Mouse (Mus musculus): ENCODE results near the gene Plekhm1.

DNA sequence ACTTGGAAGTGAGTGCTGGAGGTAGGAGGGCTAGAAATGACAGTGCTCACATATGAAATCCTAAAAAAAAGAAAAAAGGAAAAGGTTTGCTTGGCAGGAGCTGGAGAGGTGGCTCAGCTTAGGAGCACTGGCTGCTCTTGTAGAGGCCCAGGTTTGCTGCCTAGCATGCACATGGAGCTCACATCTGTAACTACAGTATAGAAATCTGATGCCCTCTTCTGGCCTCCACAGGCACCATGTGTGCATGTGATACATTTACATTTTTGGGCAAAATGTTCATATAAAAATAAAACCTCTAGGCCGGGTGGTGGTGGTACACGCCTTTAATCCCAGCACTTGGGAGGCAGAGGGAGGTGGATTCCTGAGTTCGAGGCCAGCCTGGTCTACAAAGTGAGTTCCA, 13.4 kb downstream of the Plekhm1 start:
- TF ChIP-seq CTCF (IDR thresholded peaks at IDR 0.05; ENCODE audit: borderline replicate concordance, insufficient read depth, low read depth, low read length) (no peak), POLR2A (IDR thresholded peaks at IDR 0.05; ENCODE audit: borderline replicate concordance, insufficient read depth, low read length) (no peak)
